Mouse (Mus musculus): ENCODE data around the gene Fgfr2.

GRCm38 (mm10) chr7:133011611-133012010, 111.5 kb downstream of the Fgfr2 start:
- no peak for TF ChIP-seq SRF (IDR thresholded peaks at IDR 0.05; ENCODE audit: control insufficient read depth, insufficient read length, low read depth)
- TF ChIP-seq USF1 (IDR thresholded peaks at IDR 0.05; ENCODE audit: low read depth), result no peak
- TF ChIP-seq POLR2A (IDR thresholded peaks at IDR 0.05; ENCODE audit: insufficient read length, low read depth), result no peak
- no peak for TF ChIP-seq MYOD1 (IDR thresholded peaks at IDR 0.05; ENCODE audit: control insufficient read depth in 1 of 3, insufficient read length in 2 of 3, low read depth in 2 of 3)
- no peak for TF ChIP-seq POLR2AphosphoS2 (IDR thresholded peaks at IDR 0.05; ENCODE audit: insufficient read length, low read depth)
- no peak for TF ChIP-seq TCF12 (IDR thresholded peaks at IDR 0.05; ENCODE audit: insufficient read depth, poor library complexity, severe bottlenecking)
- TF ChIP-seq MYOG (IDR thresholded peaks at IDR 0.05; ENCODE audit: control insufficient read depth in 1 of 3, insufficient read depth in 1 of 3, insufficient read length in 2 of 3, low read depth in 2 of 3), result no peak
